15 mouse cellular contexts compared by ENCODE assay signal in genomic region chr11:98481231-98481630, GRCm38 (mm10).
"Had no signal": no experiment of that assay in that cellular context is flagged by ENCODE, and none has a peak within 500 bp of the region (broad histone marks: within the 10 kb centered on the region; RNA-seq: fewer than 3 reads in every experiment).

No protein-coding gene starts in this region.

- H3K4me1 ChIP-seq: midbrain, embryonic 15.5 days; neural tube, embryonic 13.5 days; stomach, embryonic 15.5 days had no signal

- ATAC-seq: midbrain, embryonic 15.5 days had no signal

- DNase-seq: kidney, adult 11 months; kidney, postnatal 10 days; layer of hippocampus, adult 9-11 months; layer of hippocampus, postnatal 36 days; liver; lung, adult 18-20 months; right cerebral cortex, postnatal 14 days; thymus, adult 2 months; thymus, postnatal 25 days had no signal

- H3K4me3 ChIP-seq: limb, embryonic 12.5 days; midbrain, embryonic 15.5 days; neural tube, embryonic 13.5 days; stomach, embryonic 15.5 days had no signal

- H3K36me3 ChIP-seq: limb, embryonic 12.5 days; midbrain, embryonic 15.5 days; neural tube, embryonic 13.5 days; stomach, embryonic 15.5 days had no signal

- H3K4me2 ChIP-seq: limb, embryonic 12.5 days; midbrain, embryonic 11.5 days; midbrain, embryonic 15.5 days; neural tube, embryonic 13.5 days; stomach, embryonic 15.5 days had no signal

- H3K9ac ChIP-seq: limb, embryonic 12.5 days; liver, embryonic 14.5 days; midbrain, embryonic 15.5 days; neural tube, embryonic 13.5 days; stomach, embryonic 15.5 days had no signal

- H3K9me3 ChIP-seq: limb, embryonic 12.5 days; midbrain, embryonic 15.5 days; neural tube, embryonic 13.5 days; stomach, embryonic 15.5 days had no signal

- H3K27me3 ChIP-seq: midbrain, embryonic 15.5 days; neural tube, embryonic 13.5 days; stomach, embryonic 15.5 days had no signal

- H3K27ac ChIP-seq: limb, embryonic 12.5 days; liver, embryonic 14.5 days; midbrain, embryonic 15.5 days; neural tube, embryonic 13.5 days; stomach, embryonic 15.5 days had no signal
